ENCODE assay signal across 10 mouse cellular contexts in genomic region chr8:94954368-94954737, GRCm38 (mm10). TPM values are rescaled to one million over a fixed set of nuclear protein-coding genes. Genes with fewer than 3 reads are reported as not detected.
DNase-seq lines count a peak whose midpoint lies in the region; ATAC-seq lines count a peak whose summit lies in the region.
"Had no signal": no experiment of that assay in that cellular context is flagged by ENCODE, and none has a peak within 500 bp of the region (broad histone marks: within the 10 kb centered on the region; RNA-seq: fewer than 3 reads in every experiment).

No protein-coding gene starts in this region.

- peak; percentile 59 to 63 for DNase-seq in cerebellum, postnatal 10 days
- DNase-seq in cerebellum, postnatal 36 days = no peak
- peak; percentile 67 for DNase-seq in kidney, postnatal 10 days
- DNase-seq in lung, postnatal 14 days = peak; percentile 35
- no peak for DNase-seq in layer of hippocampus, postnatal 25 days (ENCODE audit: extremely low spot score in 1 of 2, low spot score in 1 of 2)
- no peak for DNase-seq in T-cell, adult 2 months (ENCODE audit: low spot score)
- DNase-seq: embryo, embryonic 11 days; right cerebral cortex, postnatal 25 days had no signal

- H3K27me3 ChIP-seq in kidney, embryonic 14.5 days (ENCODE audit: control insufficient read depth, insufficient read depth, low read length) = no peaks in the 10 kb centered on the region

- no peak overlapping the region for H3K4me3 ChIP-seq in kidney, embryonic 14.5 days (ENCODE audit: low read length)

- 68% methylated on average over 7 of the region's 7 CpGs for WGBS in kidney, embryonic 14.5 days

- ATAC-seq in kidney, embryonic 14.5 days (ENCODE audit: low FRiP score, low TSS enrichment) = no peak
- peak; percentile 19 for ATAC-seq in common myeloid progenitor, adult 5-6 weeks (replicated peaks; ENCODE audit: low read depth, poor library complexity, severe bottlenecking)

- H3K9ac ChIP-seq in kidney, embryonic 14.5 days (ENCODE audit: low read depth, low read length) = no peak overlapping the region

- no peaks in the 10 kb centered on the region for H3K9me3 ChIP-seq in kidney, embryonic 14.5 days (ENCODE audit: control insufficient read depth, low read length)

- no peak overlapping the region for H3K27ac ChIP-seq in kidney, embryonic 14.5 days (ENCODE audit: low read depth, low read length)

- peaks cover 9% of the 10 kb centered on the region; the same call in 1 of the 2 replicates for H3K4me1 ChIP-seq in kidney, embryonic 14.5 days (ENCODE audit: control insufficient read depth, insufficient read depth, low read length)

- H3K36me3 ChIP-seq in kidney, embryonic 14.5 days (ENCODE audit: control insufficient read depth, insufficient read depth, low read length) = no peaks in the 10 kb centered on the region

- H3K4me2 ChIP-seq in kidney, embryonic 14.5 days (replicated peaks; ENCODE audit: low read depth, low read length) = no peak overlapping the region

RNA-seq across cellular contexts. Expression of gene Adgrg1, which starts 20.2 kb away (rescaled TPM):
- 15.5 and 31.3 TPM in 2 replicates for polyA plus RNA-seq in kidney, embryonic 14.5 days (2014; fragmentation: Nextera tagmentation; extraction: Ambion mirVana)
- total RNA-seq in common myeloid progenitor, adult 5-6 weeks (2017) = 293 and 407 TPM in 2 replicates
- total RNA-seq in layer of hippocampus, postnatal 25 days (2021) = 100 to 1,000 TPM; 101 to 103 TPM

RNA-seq across cellular contexts. Expression of gene Adgrg5, which starts 30.9 kb away (rescaled TPM):
- polyA plus RNA-seq in kidney, embryonic 14.5 days (2014; fragmentation: Nextera tagmentation; extraction: Ambion mirVana) = not detected in 2 replicates
- 0.05 TPM in 1 of 2 replicates, not detected in the other for total RNA-seq in common myeloid progenitor, adult 5-6 weeks (2017)
- under 1 TPM in 1 of 2 experiments, not detected in 1; 0.87 TPM for total RNA-seq in layer of hippocampus, postnatal 25 days (2021)

RNA-seq across cellular contexts. Expression of gene Ccdc102a, which starts 36.5 kb away (rescaled TPM):
- 24.2 and 29.4 TPM in 2 replicates for polyA plus RNA-seq in kidney, embryonic 14.5 days (2014; fragmentation: Nextera tagmentation; extraction: Ambion mirVana)
- total RNA-seq in common myeloid progenitor, adult 5-6 weeks (2017) = 0.58 and 2.2 TPM in 2 replicates
- total RNA-seq in layer of hippocampus, postnatal 25 days (2021) = 1 to 10 TPM; 2.0 to 2.3 TPM

Comparison
In these comparisons a context has a peak if more than half of its experiments do, and no peak if none do; other contexts are left out.
1. DNase-seq: peak in cerebellum, postnatal 10 days (2 of 2), kidney, postnatal 10 days (single experiment) and lung, postnatal 14 days (single experiment); none in cerebellum, postnatal 36 days (0 of 2), layer of hippocampus, postnatal 25 days (0 of 2) and T-cell, adult 2 months (single experiment).